8 mouse cellular contexts compared by ENCODE assay signal in the genomic region with DNA sequence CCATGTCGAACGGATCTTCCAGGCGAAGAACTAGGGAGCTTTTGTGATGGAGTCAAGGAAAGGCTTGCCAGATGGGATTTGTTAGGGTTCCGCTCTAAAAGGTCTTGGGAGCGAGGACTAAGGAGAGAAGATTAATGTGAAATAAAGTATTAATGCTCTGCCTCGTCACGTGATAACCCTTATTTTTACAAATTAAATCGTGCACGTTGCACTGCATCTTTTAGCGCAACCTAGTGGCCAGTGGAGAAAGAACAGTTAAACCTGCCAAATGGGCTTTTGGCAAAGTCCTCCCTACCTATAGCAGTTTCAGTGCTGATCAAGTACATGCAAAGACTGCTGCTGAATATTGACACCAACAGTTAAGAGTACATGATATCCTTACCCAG. TPM values are rescaled to one million over a fixed set of nuclear protein-coding genes. Genes with fewer than 3 reads are reported as not detected.
A peak's percentile ranks its signal among the peaks of the same experiment; 100 is the strongest.
DNase-seq lines count a peak whose midpoint lies in the region; ATAC-seq lines count a peak whose summit lies in the region.

No protein-coding gene starts in this region.

- H3K27me3 ChIP-seq in embryonic facial prominence, embryonic 13.5 days = no peaks in the 10 kb centered on the region
- H3K27me3 ChIP-seq in kidney, embryonic 16.5 days (ENCODE audit: insufficient read depth, low read length) = no peaks in the 10 kb centered on the region
- H3K27me3 ChIP-seq in liver, embryonic 12.5 days (replicated peaks) = no peaks in the 10 kb centered on the region
- no peaks in the 10 kb centered on the region for H3K27me3 ChIP-seq in stomach, embryonic 15.5 days (replicated peaks)

- 0 out of 2 replicates have a peak, but pooled peaks cover 4% of the 10 kb centered on the region for H3K36me3 ChIP-seq in embryonic facial prominence, embryonic 13.5 days
- H3K36me3 ChIP-seq in kidney, embryonic 16.5 days (ENCODE audit: insufficient read depth, low read length) = no peaks in the 10 kb centered on the region
- peaks cover 3% of the 10 kb centered on the region; the same call in 1 of the 2 replicates for H3K36me3 ChIP-seq in liver, embryonic 12.5 days
- no peaks in the 10 kb centered on the region for H3K36me3 ChIP-seq in stomach, embryonic 15.5 days

- 0% methylated on average over 10 of the region's 10 CpGs for WGBS in embryonic facial prominence, embryonic 13.5 days
- 0% methylated on average over 10 of the region's 10 CpGs for WGBS in kidney, embryonic 16.5 days
- under 1% methylated on average over 10 of the region's 10 CpGs for WGBS in liver, embryonic 12.5 days (ENCODE audit: insufficient replicate concordance)
- under 1% methylated on average over 10 of the region's 10 CpGs for WGBS in stomach, embryonic 15.5 days

- H3K4me3 ChIP-seq in embryonic facial prominence, embryonic 13.5 days = peak overlapping the region; percentile 82
- H3K4me3 ChIP-seq in kidney, embryonic 16.5 days (ENCODE audit: low read length) = peak overlapping the region; percentile 91
- H3K4me3 ChIP-seq in liver, embryonic 12.5 days = peak overlapping the region; percentile 93
- peak overlapping the region; percentile 80 for H3K4me3 ChIP-seq in stomach, embryonic 15.5 days (replicated peaks)

- peak overlapping the region; percentile 79 for H3K9ac ChIP-seq in embryonic facial prominence, embryonic 13.5 days
- peak overlapping the region; percentile 79 for H3K9ac ChIP-seq in kidney, embryonic 16.5 days (replicated peaks; ENCODE audit: low read length)
- H3K9ac ChIP-seq in liver, embryonic 12.5 days = peak overlapping the region; percentile 82
- peak overlapping the region; percentile 77 for H3K9ac ChIP-seq in stomach, embryonic 15.5 days

- peak overlapping the region; percentile 97 for H3K27ac ChIP-seq in embryonic facial prominence, embryonic 13.5 days
- H3K27ac ChIP-seq in kidney, embryonic 16.5 days (ENCODE audit: low read length) = peak overlapping the region; percentile 97
- H3K27ac ChIP-seq in liver, embryonic 12.5 days = peak overlapping the region; percentile 91
- H3K27ac ChIP-seq in stomach, embryonic 15.5 days = peak overlapping the region; percentile 99

- peaks cover 21% of the 10 kb centered on the region for H3K4me1 ChIP-seq in embryonic facial prominence, embryonic 13.5 days
- peaks cover 23% of the 10 kb centered on the region for H3K4me1 ChIP-seq in kidney, embryonic 16.5 days (ENCODE audit: insufficient read depth, low read length)
- H3K4me1 ChIP-seq in liver, embryonic 12.5 days = peaks cover 50% of the 10 kb centered on the region
- peaks cover 10% of the 10 kb centered on the region; the same call in 1 of the 2 replicates for H3K4me1 ChIP-seq in stomach, embryonic 15.5 days

- ATAC-seq in embryonic facial prominence, embryonic 13.5 days (ENCODE audit: insufficient number of reproducible peaks, insufficient read depth, low FRiP score, low TSS enrichment, low read depth) = peak; percentile 5
- ATAC-seq in kidney, embryonic 16.5 days (ENCODE audit: low FRiP score, low TSS enrichment) = no peak; the same call in 1 of the 2 replicates
- no peak for ATAC-seq in liver, embryonic 12.5 days
- no peak for ATAC-seq in stomach, embryonic 15.5 days (ENCODE audit: insufficient read depth, low FRiP score, low read depth)

- DNase-seq in CD4-positive helper T cell, adult 2 months (ENCODE audit: low read depth, low spot score) = peak; percentile 85
- DNase-seq in adrenal gland, adult 8-10 months = peak; percentile 72
- peak; percentile 74 to 84 for DNase-seq in heart, adult 9 months (ENCODE audit: low spot score in 2 of 2)
- DNase-seq in naive thymus-derived CD4-positive, alpha-beta T cell, adult 2 months (ENCODE audit: low read depth) = peak; percentile 91

- no peaks in the 10 kb centered on the region for H3K9me3 ChIP-seq in embryonic facial prominence, embryonic 13.5 days
- H3K9me3 ChIP-seq in kidney, embryonic 16.5 days (ENCODE audit: low read length) = no peaks in the 10 kb centered on the region
- no peaks in the 10 kb centered on the region for H3K9me3 ChIP-seq in liver, embryonic 12.5 days (replicated peaks)
- no peaks in the 10 kb centered on the region for H3K9me3 ChIP-seq in stomach, embryonic 15.5 days

- peak overlapping the region; percentile 60 for H3K4me2 ChIP-seq in embryonic facial prominence, embryonic 13.5 days
- H3K4me2 ChIP-seq in kidney, embryonic 16.5 days (replicated peaks; ENCODE audit: low read depth, low read length) = peak overlapping the region; percentile 62
- H3K4me2 ChIP-seq in liver, embryonic 12.5 days = peak overlapping the region; percentile 84
- peak overlapping the region; percentile 70 for H3K4me2 ChIP-seq in stomach, embryonic 15.5 days

RNA-seq across cellular contexts. Expression of gene Nde1, which starts 3.3 kb away (rescaled TPM):
- total RNA-seq in adrenal gland, adult 8-10 months (2022) = 10 to 100 TPM; 39.9 to 69.3 (median 52.3) TPM
- 122 and 130 TPM in 2 replicates for polyA plus RNA-seq in embryonic facial prominence, embryonic 13.5 days (2015; fragmentation: Nextera tagmentation; extraction: Ambion mirVana)
- 129 and 134 TPM in 2 replicates for polyA plus RNA-seq in kidney, embryonic 16.5 days (2015; fragmentation: Nextera tagmentation; extraction: Ambion mirVana)
- 70.0 and 70.2 TPM in 2 replicates for polyA plus RNA-seq in liver, embryonic 12.5 days (2016; fragmentation: Nextera tagmentation; extraction: Ambion mirVana)
- polyA plus RNA-seq in stomach, embryonic 15.5 days (2015; fragmentation: Nextera tagmentation; extraction: Ambion mirVana) = 85.0 and 85.7 TPM in 2 replicates

RNA-seq across cellular contexts. Expression of gene Marf1, which starts 3.4 kb away (rescaled TPM):
- total RNA-seq in adrenal gland, adult 8-10 months (2022) = 100 to 1,000 TPM; 109 to 161 (median 148) TPM
- polyA plus RNA-seq in embryonic facial prominence, embryonic 13.5 days (2015; fragmentation: Nextera tagmentation; extraction: Ambion mirVana) = 19.0 and 22.4 TPM in 2 replicates
- polyA plus RNA-seq in kidney, embryonic 16.5 days (2015; fragmentation: Nextera tagmentation; extraction: Ambion mirVana) = 16.3 and 18.6 TPM in 2 replicates
- 6.4 and 6.6 TPM in 2 replicates for polyA plus RNA-seq in liver, embryonic 12.5 days (2016; fragmentation: Nextera tagmentation; extraction: Ambion mirVana)
- polyA plus RNA-seq in stomach, embryonic 15.5 days (2015; fragmentation: Nextera tagmentation; extraction: Ambion mirVana) = 14.9 and 15.3 TPM in 2 replicates
